Mouse (Mus musculus): Measurements from ENCODE around the gene Supt20.

Supt20 gene

DNA sequence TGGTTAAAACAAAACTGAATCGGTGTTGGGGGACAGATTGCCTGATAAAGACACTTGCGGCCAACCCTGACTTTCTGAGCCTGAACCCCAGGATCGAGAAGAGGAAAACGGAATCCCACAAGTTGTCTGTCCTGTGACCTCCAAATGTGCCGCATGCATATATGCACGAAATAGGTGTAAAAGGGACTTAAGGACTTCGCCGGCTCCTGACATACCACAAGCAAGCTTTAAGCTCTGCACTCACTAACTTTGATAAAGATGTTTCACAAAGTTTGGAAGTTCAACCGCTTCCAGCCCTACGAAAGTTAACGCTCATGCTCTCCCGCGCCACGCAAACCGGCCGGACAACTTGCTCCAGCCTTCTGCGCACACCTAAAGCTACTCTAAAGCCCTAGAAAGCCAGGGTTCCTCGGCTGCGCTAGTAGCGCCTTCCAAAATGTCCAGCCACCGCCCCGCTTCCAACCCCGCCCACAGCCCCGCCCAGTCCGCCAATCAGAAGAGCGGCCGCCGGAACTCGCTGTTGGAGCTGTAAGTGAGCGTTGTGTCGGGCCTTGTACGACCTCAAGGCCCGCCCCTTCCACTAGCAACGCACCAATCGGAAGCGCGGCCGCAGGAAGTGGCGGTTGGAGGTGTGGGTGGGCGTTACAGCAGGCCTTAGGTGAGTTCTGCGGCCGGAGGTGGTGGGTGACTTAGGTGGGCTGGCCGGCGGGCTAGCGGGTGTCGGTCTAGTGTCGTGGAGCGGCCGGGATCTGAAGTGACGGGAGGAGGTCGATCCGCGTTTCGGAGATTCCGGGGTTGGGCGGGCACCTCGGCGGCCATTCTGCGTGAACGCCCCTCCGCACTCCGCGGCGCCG lies at the start of gene Supt20:
Gene Supt20 (plus strand): TSS at position 606 of the 854 bp plus-strand sequence.
- DNase-seq (ENCODE audit: low read depth, low spot score) = peak; percentile 98

DNA sequence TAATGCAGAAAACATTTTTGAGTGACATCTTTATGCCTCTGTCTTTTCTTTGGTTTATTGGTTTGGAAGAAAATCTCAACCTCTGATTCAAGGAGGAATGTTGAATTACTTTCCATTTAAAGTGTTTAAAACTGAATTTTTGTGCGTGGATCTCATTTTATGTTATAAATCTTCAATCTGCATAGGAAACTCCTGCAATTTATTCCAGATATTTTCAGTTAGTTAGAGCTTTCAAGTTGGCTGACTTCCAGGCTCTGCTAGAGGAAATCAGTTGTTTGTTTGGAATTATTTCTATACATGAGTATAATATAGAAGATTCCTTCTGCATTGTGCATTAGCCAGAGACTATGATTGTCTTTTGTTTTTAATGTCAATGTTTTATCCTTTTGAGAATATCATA lies 49.8 kb upstream of the Supt20 start:
- no peak for DNase-seq (ENCODE audit: low read depth, low spot score)

DNA sequence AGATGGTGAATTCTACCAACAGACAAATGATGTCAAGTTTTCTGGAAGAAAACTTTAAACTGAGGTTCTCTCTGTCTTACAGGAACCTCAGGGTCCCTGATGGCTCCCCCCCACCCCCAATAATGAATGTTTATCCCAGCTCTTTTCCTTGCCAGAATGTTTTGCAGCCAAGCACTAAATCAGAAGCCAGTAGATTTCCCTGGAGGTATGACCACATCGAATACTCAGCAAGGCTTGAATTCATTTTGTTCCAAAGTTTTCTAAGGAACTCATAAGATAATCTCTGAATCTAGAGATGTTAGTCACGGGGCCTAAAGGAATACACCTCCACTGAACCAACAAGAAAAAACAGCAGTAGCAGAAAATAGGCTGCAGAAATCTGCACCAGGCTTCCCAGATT lies 45.0 kb upstream of the Supt20 start:
- no peak for DNase-seq (ENCODE audit: low read depth, low spot score)

DNA sequence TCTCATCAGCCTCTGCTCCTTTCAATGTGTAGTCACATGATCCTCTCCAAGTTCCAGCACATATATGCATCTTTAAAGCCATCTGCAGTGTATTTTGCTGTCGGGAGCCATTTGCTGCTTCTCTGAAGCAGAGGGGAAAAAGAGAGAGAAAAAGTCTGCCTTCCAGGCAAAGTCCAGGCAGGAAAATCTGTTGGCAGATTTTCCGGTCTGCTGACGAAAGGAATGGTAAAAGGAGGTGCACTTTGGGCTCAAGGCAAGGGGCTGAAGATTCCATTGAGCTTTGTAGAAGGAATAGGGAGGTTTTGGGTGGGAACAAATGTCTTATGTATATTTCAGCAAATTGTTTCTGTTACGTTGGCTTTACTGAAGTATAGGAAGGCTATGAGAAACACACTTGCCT lies 41.0 kb upstream of the Supt20 start:
- DNase-seq (ENCODE audit: low read depth, low spot score) = no peak

DNA sequence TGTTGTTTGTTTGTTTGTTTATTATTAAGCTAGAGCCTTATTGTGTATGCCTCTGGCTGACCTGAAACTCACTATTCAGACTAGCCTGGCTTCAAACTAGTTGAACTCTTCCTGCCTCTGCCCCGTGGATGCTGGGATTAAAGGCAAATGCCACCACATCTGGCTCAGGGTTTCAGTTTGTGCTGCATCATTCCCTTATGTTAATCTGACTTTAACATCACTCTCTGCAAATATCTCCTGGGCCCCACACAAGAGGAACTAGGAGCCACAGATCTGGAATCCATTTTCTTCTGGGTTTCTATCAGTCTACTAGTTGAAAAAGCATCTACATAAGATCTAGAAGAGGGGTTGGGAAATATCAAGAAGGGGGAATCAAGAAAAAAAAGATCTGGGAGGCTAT lies 38.4 kb upstream of the Supt20 start:
- DNase-seq (ENCODE audit: low read depth, low spot score) = no peak

DNA sequence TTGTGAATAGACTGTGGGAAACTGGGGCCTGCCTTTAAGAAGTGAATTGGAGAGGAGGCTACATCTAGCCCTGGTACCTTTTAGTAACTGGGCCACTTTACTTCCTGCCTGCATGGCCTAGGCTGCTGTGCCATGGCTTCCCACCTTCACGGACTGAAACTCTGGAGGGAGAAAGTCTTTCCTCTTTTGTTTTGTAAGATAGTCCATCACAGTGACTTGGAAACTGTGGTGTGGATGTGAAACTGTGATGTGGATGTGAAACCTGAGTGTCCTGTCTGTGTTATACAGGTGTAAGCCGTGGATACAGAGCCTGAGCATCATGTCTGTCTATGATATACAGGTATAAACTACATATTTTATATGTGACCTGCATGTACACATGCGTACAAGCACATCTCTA lies 35.5 kb upstream of the Supt20 start:
- no peak for DNase-seq (ENCODE audit: low read depth, low spot score)

DNA sequence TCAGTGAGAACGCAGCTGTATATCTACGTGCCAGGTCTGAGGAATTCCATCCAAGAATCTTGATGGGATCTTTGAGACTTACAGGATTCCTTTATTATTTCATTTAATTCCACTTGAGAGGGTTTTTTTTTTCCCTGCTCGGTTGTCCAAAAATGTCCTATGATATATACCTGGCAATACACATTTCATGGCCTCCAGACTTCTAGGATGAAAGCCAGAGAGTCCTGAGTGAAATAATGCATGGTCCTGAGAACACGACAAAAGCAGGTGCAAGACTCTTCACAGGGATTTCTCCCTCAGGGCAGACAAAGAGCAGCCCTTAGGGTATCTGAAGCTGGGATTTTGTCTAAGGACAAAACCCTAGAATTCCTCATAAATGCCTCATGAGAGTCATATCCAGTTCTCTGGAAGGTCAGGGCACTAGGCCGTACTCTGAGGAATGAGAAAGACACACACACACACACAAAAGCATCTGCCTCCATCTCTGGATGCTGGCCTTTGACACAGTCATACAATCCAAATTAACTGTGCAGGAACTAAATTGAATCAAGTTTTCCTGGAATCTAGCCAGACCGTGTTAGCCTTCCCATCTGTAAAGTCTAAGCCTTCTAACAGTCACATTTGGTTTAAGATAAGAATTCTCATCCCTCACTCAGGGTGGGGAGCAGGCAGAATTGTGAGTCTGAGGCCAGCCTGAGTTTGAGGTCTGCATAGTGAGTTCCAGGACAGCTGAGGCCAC lies 34.5 kb upstream of the Supt20 start:
- DNase-seq (ENCODE audit: low read depth, low spot score) = no peak

DNA sequence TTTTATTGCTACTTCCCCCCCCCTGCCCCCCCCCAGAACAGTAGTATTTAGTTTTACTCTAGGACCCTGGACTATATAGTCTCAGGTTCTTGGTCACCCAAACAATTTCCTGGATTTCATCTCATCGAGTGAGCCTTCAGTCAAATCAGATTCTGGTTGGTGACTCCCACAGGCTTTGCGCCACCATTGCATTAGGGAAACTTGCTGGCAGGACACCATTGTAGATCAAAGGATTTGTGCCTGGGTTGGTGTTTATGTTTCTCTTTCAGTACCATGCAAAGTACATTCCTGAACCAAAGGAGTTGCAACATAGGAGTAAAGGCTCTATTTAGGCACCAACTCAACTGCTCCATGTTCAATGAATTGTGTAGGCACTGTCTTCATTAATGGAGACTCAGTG lies 32.9 kb upstream of the Supt20 start:
- DNase-seq (ENCODE audit: low read depth, low spot score) = no peak

DNA sequence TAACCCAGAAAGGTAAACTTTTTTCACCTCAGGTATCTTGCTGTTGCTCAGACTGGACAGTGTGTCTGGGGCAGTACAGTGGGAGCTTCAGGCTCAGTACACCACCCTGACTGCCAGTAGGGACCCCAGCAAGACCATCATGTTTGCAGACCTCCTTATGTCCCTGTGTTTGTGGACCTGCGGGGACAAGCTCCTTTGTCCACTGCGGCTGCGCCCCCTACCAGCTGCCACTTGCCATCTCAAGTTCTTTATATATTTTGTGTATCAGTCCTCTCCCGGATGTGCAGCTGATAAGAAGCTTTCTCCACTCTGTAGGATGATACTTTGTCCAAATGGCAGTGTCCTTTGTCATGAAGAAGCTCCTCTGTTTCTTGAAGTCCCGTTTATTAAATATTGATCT lies 30.2 kb upstream of the Supt20 start:
- DNase-seq (ENCODE audit: low read depth, low spot score) = no peak

DNA sequence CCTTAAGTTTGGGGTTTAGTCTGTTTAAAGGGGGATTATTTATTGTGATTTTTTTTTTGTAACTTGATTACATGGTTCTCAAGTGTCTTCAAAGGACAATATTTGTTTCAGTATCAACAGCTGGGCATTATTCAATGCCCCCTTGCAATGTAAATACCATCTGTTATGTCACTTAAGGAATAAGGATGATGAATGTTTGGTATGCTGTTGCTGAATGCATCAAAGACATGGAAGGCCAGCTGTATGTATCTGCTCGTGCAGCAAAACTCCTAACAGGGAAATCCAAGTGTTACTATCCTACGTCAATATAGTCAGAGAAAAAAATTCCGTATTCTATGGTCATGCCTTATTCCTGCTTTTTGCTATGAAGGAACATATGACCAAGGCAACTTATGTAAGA lies 24.5 kb upstream of the Supt20 start:
- no peak for DNase-seq (ENCODE audit: low read depth, low spot score)

DNA sequence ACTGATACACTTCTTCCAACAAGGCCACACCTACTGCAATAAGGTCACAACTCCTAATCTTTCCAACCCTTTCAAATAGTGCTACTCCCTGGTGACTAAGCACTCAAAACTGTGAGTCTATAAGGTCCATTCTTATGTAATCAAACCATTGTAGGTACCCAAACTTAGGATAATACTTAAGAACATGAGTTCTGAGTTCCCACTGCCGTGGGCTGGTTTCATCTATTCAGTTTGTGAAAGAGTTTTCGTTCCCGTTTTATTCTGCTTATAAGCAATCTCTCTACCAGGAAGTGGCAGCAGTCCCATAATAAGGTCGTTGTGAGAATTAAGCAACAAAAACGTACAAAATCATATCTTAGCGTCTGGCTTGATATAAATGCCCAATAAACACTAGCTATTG lies 23.9 kb upstream of the Supt20 start:
- DNase-seq (ENCODE audit: low read depth, low spot score) = peak; percentile 27

DNA sequence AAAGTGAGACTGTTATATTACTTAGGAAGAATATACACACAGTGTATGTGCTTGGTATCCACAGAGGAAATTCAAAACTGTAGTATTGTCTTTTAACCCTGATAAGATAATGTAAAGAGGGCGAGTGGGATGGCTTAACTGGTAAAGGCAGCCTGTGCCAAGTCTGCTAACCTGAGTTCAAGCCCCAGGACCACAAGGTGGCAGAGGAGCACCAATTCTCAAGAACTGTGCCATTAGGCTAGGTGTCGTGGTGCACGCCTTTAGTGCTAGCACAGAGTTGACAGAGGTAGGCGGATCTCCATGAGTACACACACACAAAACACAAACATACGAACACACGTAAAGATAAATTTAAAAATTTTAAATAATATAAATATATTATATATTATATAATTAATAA lies 23.0 kb upstream of the Supt20 start:
- DNase-seq (ENCODE audit: low read depth, low spot score) = peak; percentile 37

DNA sequence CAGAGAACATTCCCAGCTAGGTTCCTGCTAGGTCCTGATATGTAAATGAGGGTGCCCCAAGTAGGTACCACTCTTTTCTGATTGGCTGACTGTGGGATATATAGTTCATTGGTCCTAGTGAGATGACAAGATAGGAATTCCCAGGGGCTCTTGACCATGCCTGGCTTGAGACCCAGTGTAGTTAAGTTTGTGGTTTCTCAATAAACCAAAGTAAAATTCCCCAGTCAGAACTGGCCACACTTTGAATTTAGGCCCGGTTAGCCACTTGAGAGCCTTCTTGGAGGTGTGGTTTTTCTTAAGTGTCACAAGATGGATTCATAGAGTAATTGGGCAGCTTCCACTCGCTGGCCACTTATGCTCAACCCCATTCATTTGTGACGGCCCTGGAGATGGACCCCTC lies 20.5 kb upstream of the Supt20 start:
- no peak for DNase-seq (ENCODE audit: low read depth, low spot score)

DNA sequence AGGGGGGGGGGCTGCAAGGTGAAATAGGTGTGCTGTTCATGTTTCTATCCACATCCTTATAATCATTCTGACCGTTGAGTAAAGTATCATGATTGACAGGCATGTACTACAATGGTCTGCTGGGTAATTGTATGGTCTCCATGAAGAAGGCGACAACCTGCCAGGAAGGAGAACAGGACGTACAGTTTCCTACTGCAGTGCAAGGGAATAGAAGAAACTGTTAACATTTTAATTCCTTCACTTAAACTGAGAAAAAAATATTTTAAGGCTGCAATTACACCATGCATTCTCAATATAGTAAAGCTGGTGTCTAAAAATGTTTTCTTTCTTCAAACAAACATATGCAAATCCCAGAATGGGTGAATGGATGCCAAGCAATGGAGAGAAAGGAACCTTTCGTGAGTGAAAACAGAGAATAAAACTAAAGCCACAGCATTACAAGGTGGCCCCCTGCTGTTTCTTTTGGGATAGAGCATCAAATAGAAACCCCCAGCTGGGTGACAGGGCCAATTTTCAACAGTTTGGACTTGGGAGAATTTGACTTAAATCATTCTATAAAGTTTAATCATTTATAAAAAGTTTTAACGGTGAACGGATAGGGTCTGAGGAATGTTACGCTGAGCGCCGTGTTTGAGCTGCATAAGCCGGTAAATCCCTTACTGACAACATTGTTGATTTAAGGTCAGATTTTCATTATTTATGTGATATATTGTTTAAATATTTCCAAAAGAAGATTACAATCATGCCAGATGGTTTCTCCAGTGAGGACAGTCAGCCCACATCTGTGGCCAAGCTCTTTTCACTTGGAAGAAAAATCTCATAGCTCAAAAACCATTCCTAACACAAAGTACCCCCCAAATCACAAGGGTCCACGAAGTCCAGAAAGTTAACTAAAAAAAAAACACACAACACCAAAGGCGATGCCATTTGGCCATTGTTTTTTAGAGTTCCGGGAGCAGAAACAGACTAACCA lies 19.8 kb upstream of the Supt20 start:
- peak; percentile 23 for DNase-seq (ENCODE audit: low read depth, low spot score)

DNA sequence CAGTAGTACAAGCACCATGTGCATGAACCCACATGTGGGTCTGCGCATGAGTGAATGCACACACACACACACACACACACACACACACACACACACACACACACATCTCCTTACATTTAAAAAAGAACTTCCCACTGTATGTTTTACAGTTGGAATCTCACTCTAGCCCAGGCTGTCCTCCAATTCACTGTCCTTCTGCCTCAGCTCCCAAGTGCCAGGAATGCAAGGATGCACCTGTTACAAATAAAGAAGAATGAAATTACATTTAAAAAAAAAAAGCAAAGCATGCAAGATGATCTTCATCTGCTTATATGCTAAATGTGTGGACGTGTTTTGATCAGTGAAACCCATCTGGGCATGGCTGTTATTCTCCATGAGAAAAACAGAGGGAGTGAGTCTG lies 15.8 kb upstream of the Supt20 start:
- no peak for DNase-seq (ENCODE audit: low read depth, low spot score)

DNA sequence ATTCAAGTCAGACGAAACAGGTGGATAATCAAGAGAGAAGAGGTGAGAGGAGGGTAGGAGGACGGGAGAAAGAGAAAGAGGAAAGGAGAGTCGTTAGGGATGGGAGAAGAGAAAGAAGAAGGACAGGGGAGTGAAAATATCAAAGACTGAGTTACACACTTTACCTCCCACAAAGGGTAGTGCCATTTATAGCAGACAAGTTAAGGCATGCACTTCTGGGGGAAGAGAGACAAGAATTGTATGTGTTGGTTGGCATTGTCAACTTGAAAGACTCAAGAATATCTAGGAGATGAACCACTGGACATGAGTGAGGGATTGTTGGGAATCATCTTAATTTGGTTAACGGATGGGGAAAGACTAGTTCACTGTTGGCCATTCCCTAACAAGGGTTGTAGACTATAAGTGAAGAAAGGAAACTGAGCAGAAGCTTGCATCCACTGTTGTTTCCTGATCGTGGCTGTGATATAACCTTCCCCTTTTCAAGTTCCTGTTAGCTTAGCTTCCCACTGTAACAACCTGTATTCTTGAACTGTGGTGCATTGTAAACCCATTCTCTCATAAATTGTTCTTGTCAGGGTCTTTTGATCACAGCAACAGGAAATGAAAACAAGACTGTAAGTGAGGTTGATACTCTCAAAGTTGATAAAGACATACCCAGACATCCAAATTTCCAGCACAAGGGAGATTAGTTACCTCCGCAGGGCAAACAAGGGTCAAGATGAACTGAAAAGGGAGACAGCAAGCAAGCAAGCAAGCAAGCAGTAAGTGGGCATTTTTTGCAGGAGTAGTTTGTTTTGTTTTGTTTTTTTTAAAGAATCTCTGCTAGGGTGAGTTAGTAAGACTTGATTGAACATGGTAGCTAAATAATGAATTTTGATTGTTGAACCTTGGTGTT lies 11.1 kb upstream of the Supt20 start:
- no peak for DNase-seq (ENCODE audit: low read depth, low spot score)

DNA sequence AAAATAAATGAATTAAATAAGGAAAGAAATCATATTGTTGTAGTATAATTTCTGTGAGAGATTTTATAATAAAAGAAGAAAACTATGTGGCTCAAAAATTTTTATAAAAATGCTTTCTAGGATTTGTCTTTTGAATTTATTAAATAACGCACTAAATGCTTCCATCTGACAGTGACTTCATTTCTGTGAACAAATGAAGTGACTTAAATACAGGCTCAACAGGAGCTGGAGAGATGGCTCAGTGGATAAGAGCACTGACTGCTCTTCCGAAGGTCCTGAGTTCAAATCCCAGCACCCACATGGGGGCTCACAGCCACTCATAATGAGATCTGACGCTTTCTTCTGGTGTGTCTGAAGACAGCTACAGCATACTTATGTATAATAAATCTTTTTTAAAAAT lies 7.4 kb upstream of the Supt20 start:
- no peak for DNase-seq (ENCODE audit: low read depth, low spot score)

DNA sequence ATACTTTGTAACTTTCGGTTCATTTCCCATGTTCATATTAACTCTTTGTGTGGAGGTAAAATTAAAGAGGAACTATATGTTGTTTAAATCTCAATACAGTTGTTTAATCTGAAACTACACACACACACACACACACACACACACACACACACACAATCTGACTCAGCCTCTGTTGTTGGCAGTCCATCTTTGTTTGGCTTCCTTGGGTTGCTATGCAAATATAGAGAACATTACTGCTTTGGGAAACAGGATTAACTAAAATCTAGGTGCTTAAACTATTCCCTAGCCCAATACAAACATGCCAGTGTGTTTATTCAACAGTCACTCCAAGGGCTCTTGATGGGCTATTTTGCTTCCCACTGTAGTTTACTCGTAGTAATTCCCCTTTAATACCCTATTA lies 5.4 kb upstream of the Supt20 start:
- DNase-seq (ENCODE audit: low read depth, low spot score) = no peak

DNA sequence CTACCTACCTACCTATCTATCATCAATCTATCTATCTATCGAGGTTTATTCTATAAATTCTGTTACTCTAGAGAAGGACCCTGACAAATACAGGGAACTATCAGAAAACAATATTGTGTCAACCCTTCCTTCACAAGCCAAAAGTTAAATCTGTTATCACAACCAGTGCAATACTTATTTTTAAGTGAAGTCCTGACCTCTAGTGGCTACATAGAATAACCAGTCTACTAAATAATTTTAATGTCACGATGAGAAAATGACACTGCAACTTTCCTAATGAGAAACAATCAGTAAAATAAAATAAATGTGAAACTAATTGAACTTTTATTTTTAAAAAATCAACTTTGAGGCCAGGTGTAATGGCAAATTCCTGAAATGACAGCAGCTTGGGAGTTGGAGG lies 3.5 kb upstream of the Supt20 start:
- DNase-seq (ENCODE audit: low read depth, low spot score) = no peak

DNA sequence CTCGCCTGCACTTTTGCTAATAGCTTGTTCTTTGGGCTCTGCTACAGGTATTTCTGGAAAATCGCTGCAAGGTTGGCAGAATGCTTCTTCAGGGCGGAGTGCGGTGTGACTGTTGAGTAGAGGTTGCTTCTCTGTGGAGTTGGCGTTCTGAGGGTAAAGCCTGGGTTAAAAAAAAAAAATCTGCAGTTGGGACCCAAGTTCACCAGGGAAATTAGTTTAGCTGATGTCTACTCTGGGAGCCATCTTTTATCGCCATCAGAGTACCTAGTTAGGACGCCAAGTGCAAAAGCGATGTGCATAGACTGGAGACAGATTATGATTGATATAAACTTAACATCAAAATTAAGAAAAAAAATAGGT lies 429 bp downstream of the Supt20 start:
- no peak for DNase-seq (ENCODE audit: low read depth, low spot score)

DNA sequence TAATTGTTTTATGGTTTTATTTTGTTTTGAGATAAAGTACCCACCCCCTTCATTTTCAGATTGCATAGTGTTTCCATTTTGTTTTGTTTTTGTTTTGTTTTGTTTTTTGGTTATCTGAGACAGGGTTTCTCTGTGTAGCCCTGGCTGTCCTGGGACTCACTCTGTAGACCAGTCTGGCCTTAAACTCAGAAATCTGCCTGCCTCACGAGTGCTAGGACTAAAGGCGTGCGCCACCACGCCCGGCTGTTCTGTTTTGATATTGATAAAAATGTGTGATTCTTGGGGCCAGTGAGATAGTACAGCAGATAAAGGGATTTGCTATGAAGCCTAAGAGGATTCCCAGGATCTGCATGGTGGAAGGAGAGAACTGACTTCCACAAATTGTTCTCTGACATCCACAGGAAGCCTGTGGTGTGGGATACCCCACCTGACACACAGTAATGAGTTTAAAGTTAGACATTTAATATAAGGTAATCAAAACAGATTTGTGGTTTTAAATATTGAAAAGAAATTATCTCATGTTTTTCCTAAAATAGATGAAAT lies 7.2 kb downstream of the Supt20 start:
- DNase-seq (ENCODE audit: low read depth, low spot score) = no peak
